Mouse (Mus musculus) testis, adult 2 months (tissue): ENCODE measurements around the gene Cyth3.

Source experiments
- CTCF ChIP-seq: fragments of 200-500 bp; IDR thresholded peaks from 2 replicates; pipeline ENCODE4 v1.5.1; 2012; ENCODE audit warnings: low read depth, mild to moderate bottlenecking, inconsistent platforms, low read length, moderate library complexity; ENCODE audit not compliant: control insufficient read depth, insufficient read depth, insufficient replicate concordance
- POLR2A ChIP-seq: fragments of 200-500 bp; IDR thresholded peaks from 2 replicates; pipeline ENCODE4 v1.6.1; 2012; ENCODE audit warnings: low read depth, mild to moderate bottlenecking, inconsistent platforms, low read length, moderate library complexity; ENCODE audit not compliant: control insufficient read depth

GRCm38 (mm10) chr5:143651855-143652631, 29.8 kb downstream of the Cyth3 start:
- TF ChIP-seq CTCF (no peak), POLR2A (no peak)
